Mouse (Mus musculus): ENCODE results near the gene Mctp1.
A peak's percentile ranks its signal among the peaks of the same experiment; 100 is the strongest.

The Mctp1 gene

GRCm38 (mm10) chr13:76823083-76823482, 438.7 kb downstream of the Mctp1 start:
- DNase-seq (ENCODE audit: extremely low read depth, low read depth), result no peak

GRCm38 (mm10) chr13:76824932-76825694, 440.8 kb downstream of the Mctp1 start:
- DNase-seq (ENCODE audit: extremely low read depth, low read depth), result no peak

- no peak for DNase-seq (ENCODE audit: extremely low read depth, low read depth)
Observed at GRCm38 (mm10) chr13:76827738-76828137, 443.4 kb downstream of the Mctp1 start.

GRCm38 (mm10) chr13:76838031-76838430, 453.7 kb downstream of the Mctp1 start:
- no peak for DNase-seq (ENCODE audit: extremely low read depth, low read depth)

GRCm38 (mm10) chr13:76840712-76841111, 456.4 kb downstream of the Mctp1 start:
- no peak for DNase-seq (ENCODE audit: extremely low read depth, low read depth)

GRCm38 (mm10) chr13:76844629-76845255, 460.4 kb downstream of the Mctp1 start:
- DNase-seq (ENCODE audit: extremely low read depth, low read depth), result peak; percentile 50

- no peak for DNase-seq (ENCODE audit: extremely low read depth, low read depth)
Observed at GRCm38 (mm10) chr13:76850412-76851054, 466.2 kb downstream of the Mctp1 start.

GRCm38 (mm10) chr13:76854306-76854705, 470.0 kb downstream of the Mctp1 start:
- no peak for DNase-seq (ENCODE audit: extremely low read depth, low read depth)

- no peak for DNase-seq (ENCODE audit: extremely low read depth, low read depth)
Observed at GRCm38 (mm10) chr13:76855021-76855420, 470.7 kb downstream of the Mctp1 start.

- no peak for DNase-seq (ENCODE audit: extremely low read depth, low read depth)
Observed at GRCm38 (mm10) chr13:76857024-76857423, 472.7 kb downstream of the Mctp1 start.

- peak; percentile 15 for DNase-seq (ENCODE audit: extremely low read depth, low read depth)
Observed at GRCm38 (mm10) chr13:76858078-76858482, 473.7 kb downstream of the Mctp1 start.

- no peak for DNase-seq (ENCODE audit: extremely low read depth, low read depth)
Observed at GRCm38 (mm10) chr13:76870291-76870690, 486.0 kb downstream of the Mctp1 start.

GRCm38 (mm10) chr13:76877887-76878763, 493.8 kb downstream of the Mctp1 start:
- DNase-seq (ENCODE audit: extremely low read depth, low read depth), result no peak

- no peak for DNase-seq (ENCODE audit: extremely low read depth, low read depth)
Observed at GRCm38 (mm10) chr13:76879008-76879407, 494.7 kb downstream of the Mctp1 start.

GRCm38 (mm10) chr13:76884517-76885092, 500.3 kb downstream of the Mctp1 start:
- DNase-seq (ENCODE audit: extremely low read depth, low read depth), result no peak

GRCm38 (mm10) chr13:76892987-76893386, 508.7 kb downstream of the Mctp1 start:
- no peak for DNase-seq (ENCODE audit: extremely low read depth, low read depth)

- DNase-seq (ENCODE audit: extremely low read depth, low read depth), result no peak
Observed at GRCm38 (mm10) chr13:76895770-76896456, 511.6 kb downstream of the Mctp1 start.

- DNase-seq (ENCODE audit: extremely low read depth, low read depth), result no peak
Observed at GRCm38 (mm10) chr13:76896457-76896790, 512.1 kb downstream of the Mctp1 start.

GRCm38 (mm10) chr13:76918321-76918720, 534.0 kb downstream of the Mctp1 start:
- no peak for DNase-seq (ENCODE audit: extremely low read depth, low read depth)

GRCm38 (mm10) chr13:76926851-76927250, 542.5 kb downstream of the Mctp1 start:
- no peak for DNase-seq (ENCODE audit: extremely low read depth, low read depth)

All from MEL-GATA-1-ER (cell line).